Mouse (Mus musculus) retina, postnatal 1 day (tissue): ENCODE measurements around the gene Rph3al.
A peak's percentile ranks its signal among the peaks of the same experiment; 100 is the strongest.

Experiments used
- DNase-seq: peaks from one replicate; pipeline ENCODE4 v3.0.0-alpha.2; 2012

The Rph3al gene

DNA sequence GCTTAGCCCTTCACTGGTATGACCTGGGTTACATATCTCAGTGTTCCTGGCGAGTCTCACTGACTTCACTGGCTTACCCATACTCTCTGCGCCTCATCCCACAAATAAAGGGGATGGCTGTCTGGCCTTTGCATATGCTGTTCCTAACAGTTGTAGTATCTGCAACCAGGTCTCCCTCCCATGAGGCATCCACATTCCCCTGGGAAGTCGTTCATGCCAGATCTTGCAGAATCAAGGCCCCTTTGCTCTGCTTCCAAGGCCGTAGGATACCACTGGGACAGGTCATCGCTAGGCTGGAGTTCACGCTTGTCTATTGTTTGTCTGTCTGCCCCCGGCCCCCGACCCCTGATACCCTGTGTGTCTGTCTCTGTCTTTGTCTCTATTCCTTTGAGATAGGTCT lies 78.8 kb downstream of the Rph3al start:
- no peak for DNase-seq

DNA sequence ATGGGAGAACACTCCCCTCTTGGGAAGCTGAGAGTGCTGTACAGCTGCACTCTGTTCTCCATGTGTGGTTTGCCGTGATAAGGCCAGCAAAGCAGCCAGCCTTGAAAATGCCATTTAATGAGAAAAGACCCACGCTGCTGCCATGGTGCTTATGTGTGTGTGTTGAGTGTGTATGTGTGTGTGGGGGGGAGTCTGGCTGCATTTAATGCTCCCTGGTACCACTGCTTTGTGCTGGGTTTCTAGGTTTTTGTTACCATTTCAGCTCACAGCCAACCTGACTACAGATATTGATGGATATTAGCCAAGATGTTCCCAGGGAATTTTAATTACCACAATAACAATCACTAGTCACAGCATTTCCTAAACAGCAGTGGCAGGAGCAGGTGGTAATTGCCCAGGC lies 79.3 kb downstream of the Rph3al start:
- DNase-seq: peak; percentile 39

DNA sequence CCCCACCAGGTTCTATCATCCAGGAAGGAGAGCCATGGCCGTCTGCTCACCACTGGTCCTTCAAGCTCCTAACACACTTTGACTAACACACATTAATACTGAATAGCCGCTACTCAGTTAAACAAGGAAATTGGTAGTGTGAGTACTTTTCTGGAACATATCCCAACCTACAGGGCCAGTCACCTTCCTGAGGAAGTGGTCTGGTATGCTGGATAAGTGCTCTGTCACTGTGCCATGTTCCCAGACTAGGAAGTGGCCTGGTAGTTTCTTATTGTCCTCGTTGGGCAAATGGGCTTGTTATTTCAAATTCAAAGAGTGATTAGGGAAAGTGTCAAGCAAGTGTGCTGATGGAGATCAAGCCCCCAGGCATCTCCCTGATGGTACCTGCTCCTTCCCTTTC lies 80.4 kb downstream of the Rph3al start:
- no peak for DNase-seq

DNA sequence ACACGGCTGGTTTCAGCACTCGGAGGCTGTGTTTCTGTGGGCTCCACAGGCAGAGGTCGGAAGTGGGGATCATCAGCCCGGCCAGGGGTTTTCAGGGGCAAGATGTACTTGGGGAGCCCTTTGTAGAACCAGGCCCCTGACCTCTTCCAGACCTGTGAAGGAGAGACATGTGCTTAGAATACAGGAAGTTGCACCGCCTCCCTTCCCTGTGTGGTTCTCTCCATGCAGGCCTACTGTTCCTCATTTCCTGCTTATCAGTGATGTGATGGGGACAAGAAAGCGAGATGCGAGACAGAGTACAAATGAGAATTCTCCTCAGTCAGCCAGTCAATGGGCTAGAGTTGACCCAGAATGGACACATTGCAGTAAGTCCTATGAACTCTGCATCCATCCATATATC lies 83.9 kb downstream of the Rph3al start:
- DNase-seq: no peak

DNA sequence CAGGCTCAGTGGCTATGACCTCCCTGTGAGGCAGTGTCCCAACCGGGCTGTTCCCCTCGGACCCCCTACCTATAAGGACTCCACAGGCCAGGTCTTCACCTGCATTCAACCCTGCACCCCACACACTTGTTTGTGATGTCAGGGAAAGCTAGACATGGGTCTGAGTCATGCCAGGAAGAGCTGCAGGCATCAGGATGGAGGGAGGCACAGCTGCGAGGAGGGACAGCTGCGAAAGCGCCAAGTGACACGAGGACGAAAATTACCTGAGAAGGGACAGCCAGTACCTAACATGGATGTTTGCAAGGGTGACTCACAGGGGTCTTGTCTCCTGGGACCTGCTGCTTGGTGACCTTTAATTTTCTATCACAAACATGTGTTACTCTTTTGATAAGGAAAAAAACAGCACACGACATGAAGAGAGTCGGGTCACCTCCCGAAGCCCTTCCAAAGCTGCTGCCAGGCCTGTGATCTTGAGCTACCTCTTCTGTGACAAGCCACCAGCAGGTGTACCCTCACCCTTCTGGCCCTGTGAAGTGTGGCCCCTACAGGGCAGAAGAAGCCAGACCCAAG lies 85.1 kb downstream of the Rph3al start:
- no peak for DNase-seq

DNA sequence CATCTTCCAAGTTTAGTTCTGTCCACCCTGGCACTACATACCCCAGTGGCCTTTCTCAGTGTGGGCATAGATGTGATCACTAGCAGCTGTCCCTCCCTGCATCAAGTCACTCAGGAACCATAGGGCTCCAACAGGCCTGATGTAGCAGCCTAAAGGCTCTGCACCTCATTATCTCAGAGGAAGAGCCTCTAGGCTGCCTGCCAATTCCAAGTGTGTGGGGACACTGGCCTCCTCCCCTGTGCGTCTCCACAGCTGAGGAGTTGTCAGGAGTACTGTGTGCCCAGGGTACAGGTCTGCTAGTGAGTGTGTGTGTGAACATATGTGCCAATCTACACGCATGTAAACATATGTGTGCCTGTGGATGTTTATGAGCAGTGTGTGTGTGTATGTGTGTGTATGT lies 85.7 kb downstream of the Rph3al start:
- DNase-seq: peak; percentile 53

DNA sequence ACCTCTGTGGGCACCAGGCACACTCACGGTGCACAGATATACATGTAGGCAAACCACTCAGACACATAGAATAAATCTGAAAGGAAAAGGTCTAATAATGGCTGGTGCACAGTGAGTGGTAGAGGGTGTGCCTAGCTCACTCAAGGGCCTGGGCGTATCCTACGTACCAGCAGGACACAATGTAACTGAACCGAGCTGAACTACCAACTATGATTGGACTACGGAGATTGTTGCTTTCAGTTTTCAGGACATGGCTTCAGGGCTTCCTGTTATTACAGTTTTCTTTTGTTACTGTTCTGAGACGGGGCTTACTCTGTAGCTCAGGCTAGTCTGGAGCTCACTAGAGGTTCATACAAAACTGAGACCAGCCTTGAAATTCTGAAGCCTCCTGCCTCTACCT lies 88.7 kb downstream of the Rph3al start:
- no peak for DNase-seq

DNA sequence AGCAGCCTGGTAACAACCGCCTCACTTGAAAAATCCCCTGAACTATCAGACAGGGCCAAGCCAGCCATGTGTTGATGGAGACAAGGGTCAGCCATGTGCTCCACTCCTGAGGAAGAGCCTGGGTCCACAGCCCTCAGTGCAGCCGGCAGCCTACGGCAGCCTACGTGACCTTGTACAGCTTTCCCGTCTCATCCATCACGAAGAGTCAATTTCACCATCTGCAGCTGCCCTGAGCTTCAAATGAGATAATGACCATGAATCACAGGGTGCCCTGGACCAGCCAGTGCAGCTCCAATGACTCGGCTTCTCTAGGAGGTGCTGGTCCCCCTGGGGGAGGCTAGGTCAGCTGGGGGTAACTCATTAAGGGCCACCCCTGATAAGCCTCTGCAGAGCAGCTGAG lies 91.6 kb downstream of the Rph3al start:
- peak; percentile 45 for DNase-seq

DNA sequence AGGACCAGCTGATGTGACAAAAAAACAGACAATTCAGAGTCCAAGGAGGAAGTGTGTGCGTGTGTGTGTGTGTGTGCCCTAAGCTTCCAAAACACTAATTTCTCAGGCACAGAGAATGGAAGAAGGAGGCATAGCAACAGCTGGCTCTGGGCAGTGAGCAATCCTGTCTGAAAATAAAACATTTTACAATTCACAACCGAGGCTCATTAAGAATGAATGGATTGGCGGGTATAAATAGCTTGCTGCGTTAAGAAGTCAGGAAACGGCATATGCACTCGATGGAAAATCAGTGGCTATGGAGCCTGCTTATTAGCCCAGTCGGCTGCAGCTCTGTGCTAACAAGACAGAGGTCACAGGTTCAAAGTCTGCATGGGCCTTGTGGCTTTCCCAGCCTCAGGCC lies 92.6 kb downstream of the Rph3al start:
- DNase-seq: no peak

DNA sequence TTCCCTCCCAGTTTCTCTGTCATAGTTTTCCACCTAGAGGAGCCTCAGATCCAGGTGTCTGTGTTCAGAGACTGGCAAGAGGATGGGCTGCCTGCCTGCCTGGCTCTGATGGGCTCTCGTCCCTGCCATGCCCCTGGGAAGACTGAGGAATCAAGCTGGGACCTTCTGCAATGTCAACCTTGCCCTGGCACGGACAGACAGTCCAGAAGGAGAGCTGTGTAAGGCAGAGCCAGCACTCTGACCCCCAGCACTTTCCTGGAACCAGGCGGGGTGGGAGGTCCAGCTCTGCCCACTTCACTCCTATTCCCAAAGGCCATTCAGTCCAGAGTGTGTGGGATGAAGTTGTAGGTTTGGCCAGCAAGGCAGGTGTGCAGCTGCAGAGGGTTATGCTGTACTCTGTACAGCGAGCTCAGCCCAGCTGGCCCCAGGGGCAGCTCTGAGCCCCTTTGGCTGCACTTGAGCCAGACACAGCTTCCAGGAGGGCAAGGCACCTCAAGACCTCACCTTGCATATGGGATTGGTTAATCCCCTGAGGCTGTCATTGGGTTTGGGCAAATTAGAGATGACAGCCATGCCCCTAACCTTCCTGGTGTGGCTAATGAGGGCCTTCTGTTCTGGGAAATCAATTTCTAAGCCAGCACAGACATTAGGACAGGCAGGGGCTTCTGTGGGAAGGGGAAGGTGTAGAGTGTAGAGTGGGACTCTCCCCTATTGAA lies 95.2 kb downstream of the Rph3al start:
- DNase-seq: peak; percentile 52

DNA sequence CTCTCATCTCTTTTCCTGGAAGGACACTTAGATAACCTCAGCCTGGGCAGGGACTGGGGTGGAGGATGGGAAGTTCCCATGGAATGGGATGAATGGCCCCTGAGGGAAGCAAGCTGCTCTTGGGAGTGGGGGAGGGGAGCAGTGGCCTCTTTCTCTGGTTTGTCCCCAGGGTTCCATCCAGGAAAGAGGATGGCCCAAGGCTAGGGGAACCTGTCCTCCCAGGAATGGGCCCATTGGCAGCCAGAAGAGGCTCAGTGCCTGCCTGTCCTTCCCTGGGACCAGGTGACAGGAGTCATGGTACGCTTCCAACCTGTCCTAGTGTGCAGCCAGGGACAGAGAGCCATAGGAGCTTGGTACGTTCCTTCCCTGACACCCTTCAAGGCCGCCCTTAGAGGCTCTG lies 96.7 kb downstream of the Rph3al start:
- peak; percentile 37 for DNase-seq

DNA sequence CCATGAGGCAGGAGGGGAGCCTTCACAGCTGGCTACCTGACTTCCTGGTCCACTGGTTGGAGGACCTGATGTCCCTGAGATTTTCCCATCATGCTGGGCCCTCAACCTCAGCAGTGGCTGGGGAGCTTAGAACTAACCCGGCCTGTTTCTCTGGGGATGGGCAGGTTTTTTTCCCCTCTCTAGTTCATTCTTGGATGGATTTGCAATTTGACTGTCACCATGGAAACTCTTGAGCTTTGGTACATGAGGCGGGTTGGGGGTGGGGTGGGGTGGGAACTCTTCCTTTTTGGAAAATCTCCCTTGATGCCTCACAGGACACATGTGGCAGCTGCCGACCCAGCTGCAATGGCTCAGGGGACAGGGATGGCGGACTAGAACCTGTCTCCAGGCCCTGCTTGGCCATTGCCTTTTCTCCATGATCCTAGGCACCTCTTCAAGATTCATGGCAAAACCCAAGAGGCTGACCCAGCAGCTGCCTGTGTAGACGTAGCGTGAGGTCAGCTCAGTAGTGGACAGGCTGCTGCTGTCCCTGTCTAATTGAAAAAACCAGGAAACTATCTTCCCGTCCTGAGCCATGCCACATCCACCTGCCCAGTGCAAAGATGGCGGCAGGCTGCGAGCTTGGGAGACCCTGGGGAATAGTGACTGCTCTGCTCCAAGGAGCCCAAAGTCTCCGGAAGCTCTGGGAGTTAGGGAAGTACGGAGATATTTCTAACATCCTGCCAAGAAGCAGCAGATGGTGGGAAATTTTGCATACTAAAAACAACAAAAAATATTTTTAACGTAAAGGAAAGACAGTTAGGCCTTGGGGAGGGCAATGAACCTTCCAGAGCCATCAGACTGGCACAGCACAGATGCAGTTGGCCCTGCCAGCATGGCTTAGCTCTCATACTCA lies 98.4 kb downstream of the Rph3al start:
- no peak for DNase-seq

DNA sequence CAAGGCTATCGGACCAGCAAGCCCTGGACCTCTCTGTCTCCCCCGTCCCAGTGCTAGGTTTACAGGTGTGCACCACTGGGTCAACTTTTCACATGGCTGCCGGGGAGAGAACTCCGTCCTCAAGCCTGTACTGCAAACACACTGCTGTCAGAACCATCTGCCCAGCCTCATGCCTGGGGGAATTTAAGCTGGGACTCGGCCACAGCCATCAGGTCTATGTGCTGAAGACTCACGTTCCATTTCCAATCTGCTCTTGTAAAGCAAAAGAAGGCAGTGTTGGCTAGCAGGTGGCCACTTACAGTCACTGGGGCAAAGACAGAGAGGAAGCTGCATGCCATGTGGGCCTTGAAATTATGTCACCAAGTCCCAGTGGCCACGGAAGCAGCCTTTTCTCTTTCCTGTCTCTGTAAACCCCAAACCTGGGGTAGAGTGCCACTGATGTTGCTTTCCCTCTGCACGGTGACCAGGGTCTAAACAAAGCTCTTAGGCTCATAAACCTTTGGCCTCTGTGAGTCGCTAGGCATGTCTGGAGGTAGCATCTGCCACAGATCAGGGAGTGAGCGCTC lies 99.3 kb downstream of the Rph3al start:
- DNase-seq: no peak

DNA sequence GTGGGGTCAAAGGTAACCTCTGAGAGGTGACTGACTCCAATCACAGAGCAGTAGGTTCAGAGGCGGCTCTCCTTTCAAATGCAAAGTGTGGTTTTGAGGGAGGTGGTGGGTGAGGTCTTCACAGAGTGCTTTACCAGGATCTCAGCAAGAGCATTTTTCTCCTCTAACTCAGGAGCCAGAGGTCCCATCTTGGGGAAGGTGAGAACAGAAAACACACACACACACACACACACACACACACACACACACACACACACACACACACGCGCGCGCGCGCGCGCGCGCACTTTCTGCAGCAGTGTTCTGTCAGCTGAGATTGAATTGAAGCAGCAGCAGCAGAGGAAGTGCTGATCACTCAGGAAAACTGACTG lies 102.0 kb downstream of the Rph3al start:
- DNase-seq: no peak

DNA sequence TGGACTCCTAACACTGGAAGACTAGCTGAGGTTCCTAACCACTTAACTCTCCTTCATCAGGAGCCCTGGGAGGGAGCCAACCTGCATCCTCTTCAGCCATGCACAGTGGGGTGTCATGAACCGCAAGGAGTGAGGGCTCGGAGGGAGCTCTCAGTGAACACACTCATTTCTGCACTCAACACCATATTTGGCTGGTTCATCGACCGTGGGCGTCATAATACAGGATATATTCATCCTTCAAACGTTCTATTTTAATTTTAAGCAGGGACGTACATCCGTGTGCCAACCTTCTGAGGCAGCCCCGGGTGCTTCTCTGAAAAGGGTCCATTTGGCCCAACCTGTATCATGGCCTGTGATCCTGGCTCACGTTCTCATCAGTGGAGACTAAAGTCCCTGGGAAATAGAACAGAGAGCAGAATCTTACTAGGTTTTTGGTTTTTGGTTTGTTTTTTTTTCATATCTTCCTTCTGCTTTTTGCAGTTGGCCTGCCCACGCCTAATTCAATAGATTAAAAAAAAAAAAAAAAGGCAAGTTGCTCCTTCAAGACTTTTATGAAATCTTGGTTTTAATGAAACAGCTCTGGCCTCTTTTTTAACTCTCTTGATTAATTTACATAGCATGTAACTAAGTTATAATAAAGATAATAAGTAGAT lies 102.5 kb downstream of the Rph3al start:
- DNase-seq: no peak

DNA sequence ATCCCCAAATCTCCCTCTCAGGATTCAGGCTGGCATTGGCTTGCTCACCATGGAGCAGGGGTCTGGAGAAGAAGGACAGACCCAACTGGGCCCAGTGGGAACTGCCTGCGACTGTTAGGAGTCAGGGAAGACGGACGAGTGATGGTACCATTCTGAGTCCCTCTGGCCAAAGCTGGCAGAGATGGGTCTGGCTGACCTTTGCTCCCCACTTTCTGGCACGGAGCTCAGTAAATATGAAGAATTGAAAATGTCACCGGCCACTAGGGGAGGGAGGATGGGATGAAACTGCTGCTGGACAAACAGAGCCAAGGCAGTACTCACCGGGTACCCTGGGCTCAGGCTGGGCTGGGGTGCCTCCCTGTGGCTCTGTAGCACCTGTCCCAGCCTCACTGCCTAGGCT lies 105.1 kb downstream of the Rph3al start:
- no peak for DNase-seq

DNA sequence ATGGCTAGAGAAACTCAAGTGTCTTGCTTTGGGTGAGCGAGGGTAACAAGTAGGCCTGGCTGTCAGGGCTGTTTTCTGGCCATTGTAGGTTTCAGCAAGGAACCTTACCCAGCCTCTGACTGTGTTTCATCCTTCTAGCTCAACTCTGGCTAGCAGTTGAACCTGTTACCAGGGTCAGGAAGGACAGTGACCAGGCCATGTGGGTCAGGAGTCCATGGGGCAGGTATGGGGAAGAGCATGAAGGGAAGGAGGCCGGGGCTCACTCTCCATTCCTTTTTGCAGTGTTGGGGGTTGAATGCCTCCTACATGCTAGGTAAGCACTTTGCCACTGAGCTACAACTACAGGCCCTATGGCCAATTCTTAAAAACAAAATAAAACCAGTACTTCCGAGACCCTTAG lies 107.8 kb downstream of the Rph3al start:
- DNase-seq: no peak

DNA sequence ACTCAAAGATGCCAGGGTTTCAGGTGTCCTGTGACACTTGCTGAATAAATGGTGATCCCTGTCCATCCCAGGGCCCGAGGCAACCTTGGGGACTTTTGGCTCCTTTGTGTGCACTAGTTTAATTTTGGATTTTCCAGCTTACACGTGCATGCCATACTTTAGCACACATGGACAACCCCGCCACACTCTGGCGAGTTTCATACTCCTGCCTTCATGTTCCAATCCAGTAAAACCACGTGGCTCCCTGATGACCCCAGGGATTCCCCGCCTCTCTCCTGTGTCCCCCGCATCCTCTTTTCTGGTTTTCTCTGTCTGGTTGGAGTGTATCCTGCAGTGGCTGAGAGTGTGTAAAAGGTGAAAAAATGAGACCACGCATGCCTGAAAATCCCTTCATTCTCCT lies 110.8 kb downstream of the Rph3al start:
- no peak for DNase-seq

DNA sequence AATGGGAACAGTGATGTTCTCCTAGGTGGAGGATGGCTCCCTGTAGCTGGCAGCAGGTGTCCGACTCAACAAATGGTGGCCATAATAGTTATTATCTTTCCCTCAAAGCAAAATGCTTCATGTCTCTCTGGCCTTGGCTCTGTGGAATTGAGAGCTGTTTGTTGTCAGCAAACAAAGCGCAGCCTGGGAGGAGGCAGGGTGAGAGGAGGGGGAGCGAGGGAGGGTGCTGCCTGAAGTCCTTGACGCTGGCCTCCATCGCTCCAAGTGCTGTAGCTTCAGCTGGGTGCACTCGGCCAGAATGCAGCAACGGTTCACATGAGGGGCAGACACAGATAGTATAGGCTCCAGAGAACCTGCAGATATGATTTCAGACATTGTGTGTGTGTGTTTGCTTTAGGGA lies 114.7 kb downstream of the Rph3al start:
- DNase-seq: no peak

DNA sequence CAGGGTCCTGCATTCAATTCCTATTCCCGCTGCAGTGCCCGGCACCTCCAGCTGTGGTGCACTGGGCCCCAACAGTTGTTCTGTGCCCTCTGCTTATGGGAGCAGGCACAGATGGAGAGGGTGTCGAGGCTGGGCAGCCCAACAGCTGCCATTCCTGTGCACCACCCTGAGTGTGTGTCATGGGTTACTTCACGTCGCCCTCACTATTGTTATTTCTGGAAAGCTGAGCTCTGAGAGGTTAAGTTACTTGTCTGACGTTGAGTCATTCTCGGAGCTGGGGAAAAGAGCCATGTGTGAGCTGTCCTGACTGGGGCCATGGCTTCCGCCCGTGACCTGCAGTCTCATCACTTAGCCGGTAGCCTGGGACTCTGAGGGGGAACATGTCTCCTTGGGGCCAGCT lies 125.1 kb downstream of the Rph3al start:
- DNase-seq: no peak

DNA sequence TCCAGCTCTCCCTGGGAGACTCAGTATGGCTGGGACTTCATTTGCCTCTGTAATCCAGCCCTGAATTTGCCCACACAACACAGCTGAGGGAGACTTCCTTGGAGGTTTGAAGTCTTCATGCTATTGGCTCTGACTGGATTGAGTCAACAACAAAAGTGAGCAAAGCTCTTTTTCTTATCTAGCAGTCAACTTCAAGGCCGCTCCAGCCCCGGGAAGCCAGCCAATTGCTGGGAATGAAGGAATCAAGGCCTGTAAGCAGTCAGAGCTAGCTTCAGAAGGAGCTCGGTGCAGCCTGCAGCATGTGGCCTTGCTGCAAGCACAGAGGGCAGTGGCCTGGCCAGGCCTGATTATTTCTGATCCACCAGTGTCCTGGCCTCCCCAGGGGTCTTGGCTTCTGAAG lies 126.3 kb downstream of the Rph3al start:
- no peak for DNase-seq

DNA sequence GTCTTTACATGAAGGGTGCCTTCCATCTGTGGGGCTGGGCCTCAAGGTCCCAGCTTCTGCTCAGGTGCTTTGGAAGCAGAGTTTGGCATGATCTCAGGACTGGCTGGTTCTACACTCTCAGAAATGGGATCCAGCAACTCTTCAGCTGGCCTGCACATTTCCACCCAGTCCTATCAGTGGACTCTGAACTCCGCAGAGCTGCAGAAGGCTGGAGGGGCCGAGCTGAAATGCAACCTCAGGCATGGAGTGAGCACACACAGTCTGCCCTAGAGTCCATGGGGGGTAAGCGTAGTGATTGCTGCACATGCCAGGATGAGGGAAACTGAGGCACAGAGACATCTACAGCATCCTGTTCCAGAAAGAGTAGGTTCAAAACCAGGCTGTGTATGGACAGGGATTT lies 127.7 kb downstream of the Rph3al start:
- no peak for DNase-seq

DNA sequence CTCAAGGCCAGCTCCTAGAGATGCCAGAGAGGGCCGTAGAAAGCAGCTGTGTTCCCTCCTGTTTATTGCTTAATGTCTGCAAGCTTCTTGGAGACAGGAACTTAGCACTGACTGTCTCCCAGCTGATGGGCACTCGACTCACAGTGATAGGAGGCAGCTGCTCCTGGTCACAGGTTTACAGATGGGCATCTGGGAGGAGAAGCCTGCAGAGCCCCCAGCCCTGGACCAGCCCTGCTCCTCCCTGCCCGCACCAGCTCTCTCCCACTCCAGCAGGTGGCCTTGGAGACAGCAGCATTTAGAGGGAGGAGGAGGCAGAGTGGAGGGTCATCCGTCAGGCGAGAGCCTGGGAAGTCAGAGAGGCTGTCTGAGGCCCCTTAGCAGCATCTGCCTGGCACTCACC lies 130.7 kb downstream of the Rph3al start:
- DNase-seq: peak; percentile 52
